Mouse (Mus musculus): ENCODE results near the gene Gm7168. TPM values are rescaled to one million over a fixed set of nuclear protein-coding genes. Genes with fewer than 3 reads are reported as not detected.

The Gm7168 gene
- polyA plus RNA-seq, 1 experiment from 2014 or later: not detected

Other genes starting within 250 kb of the Gm7168 start
- 75.1 and 86.2 TPM in 2 replicates for gene Afdn, start 187.8 kb upstream of the Gm7168 start, polyA plus RNA-seq (2014; fragmentation: Nextera tagmentation; extraction: Ambion mirVana)
- gene Tcte2, start 186.5 kb upstream of the Gm7168 start, polyA plus RNA-seq (2014; fragmentation: Nextera tagmentation; extraction: Ambion mirVana): 3.4 and 5.2 TPM in 2 replicates
- not detected in 2 replicates for gene Gm7356, start 55.3 kb downstream of the Gm7168 start, polyA plus RNA-seq (2014; fragmentation: Nextera tagmentation; extraction: Ambion mirVana)
- gene Gm7358, start 111.2 kb downstream of the Gm7168 start, polyA plus RNA-seq (2014; fragmentation: Nextera tagmentation; extraction: Ambion mirVana): not detected in 2 replicates